Mouse (Mus musculus): ENCODE data around the gene Nphs2. TPM values are rescaled to one million over a fixed set of nuclear protein-coding genes. Genes with fewer than 3 reads are reported as not detected.

Nphs2 gene
- polyA plus RNA-seq, 1 experiment from 2014 or later: not detected

DNA sequence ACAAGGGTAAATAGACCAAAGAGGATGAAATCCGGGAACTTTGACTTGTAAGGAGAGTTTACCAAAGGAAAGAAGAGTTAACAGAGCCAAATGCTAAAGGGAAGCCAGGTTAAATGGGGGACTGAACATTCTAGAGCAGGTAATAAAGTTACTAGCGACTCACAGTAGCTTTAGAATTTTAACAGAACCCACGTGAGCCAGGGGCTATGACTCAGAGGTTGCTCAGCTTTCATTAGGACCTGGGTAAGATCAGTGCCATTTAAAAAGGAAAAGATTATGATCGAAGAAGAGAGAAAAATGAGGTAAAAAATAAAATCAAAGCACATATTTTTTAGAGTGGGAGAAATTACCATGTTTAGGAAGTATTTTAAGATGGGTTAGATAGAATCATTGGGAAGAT is 30.3 kb downstream of the Nphs2 start:
- Histone ChIP-seq H3K4me2 (ENCODE audit: low read depth) (no peak overlapping the region), H3K9me3 (ENCODE audit: control insufficient read depth, low read length) (no peaks in the 10 kb centered on the region), H3K36me3 (ENCODE audit: control insufficient read depth, insufficient read depth, low read length) (no peaks in the 10 kb centered on the region), H3K4me3 (ENCODE audit: low read depth, low read length) (no peak overlapping the region), H3K9ac (ENCODE audit: low read length) (no peak overlapping the region), H3K4me1 (ENCODE audit: control insufficient read depth, insufficient read depth, low read length) (no peaks in the 10 kb centered on the region), H3K27ac (ENCODE audit: low read depth, low read length) (no peak overlapping the region), H3K27me3 (ENCODE audit: control insufficient read depth, insufficient read depth, low read length) (no peaks in the 10 kb centered on the region)
- no peak for ATAC-seq (ENCODE audit: insufficient read depth, low FRiP score, low TSS enrichment)
- WGBS: 81% methylated on average over 4 of the region's 4 CpGs
- DNase-seq (ENCODE audit: low spot score): no peak

DNA sequence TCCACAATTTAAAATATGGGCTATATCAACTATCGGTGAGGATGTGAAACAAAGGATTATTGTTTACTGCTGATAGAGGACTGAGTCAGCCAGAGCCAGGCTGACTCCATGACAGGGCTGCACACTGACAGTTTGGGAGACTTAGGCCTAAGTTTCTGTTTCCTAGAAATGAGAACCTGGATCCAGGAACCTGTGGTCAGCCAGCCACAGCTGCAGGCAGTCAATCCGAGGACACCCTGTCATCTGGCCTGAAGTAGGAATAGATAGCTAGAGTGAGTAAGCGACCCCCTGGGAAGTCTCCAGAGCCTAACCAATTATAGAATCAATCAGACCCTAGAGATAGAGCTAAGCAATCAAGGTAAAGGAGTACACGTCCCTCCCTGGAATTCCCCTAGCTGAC is 33.9 kb downstream of the Nphs2 start:
- DNase-seq (ENCODE audit: low spot score): no peak
- Histone ChIP-seq H3K9ac (ENCODE audit: low read length) (no peak overlapping the region), H3K4me2 (ENCODE audit: low read depth) (no peak overlapping the region), H3K4me3 (ENCODE audit: low read depth, low read length) (no peak overlapping the region), H3K27me3 (ENCODE audit: control insufficient read depth, insufficient read depth, low read length) (no peaks in the 10 kb centered on the region), H3K4me1 (ENCODE audit: control insufficient read depth, insufficient read depth, low read length) (no peaks in the 10 kb centered on the region), H3K27ac (ENCODE audit: low read depth, low read length) (no peak overlapping the region), H3K9me3 (ENCODE audit: control insufficient read depth, low read length) (no peaks in the 10 kb centered on the region), H3K36me3 (ENCODE audit: control insufficient read depth, insufficient read depth, low read length) (no peaks in the 10 kb centered on the region)
- no peak for ATAC-seq (ENCODE audit: insufficient read depth, low FRiP score, low TSS enrichment)
- 72% methylated on average over 4 of the region's 4 CpGs for WGBS

DNA sequence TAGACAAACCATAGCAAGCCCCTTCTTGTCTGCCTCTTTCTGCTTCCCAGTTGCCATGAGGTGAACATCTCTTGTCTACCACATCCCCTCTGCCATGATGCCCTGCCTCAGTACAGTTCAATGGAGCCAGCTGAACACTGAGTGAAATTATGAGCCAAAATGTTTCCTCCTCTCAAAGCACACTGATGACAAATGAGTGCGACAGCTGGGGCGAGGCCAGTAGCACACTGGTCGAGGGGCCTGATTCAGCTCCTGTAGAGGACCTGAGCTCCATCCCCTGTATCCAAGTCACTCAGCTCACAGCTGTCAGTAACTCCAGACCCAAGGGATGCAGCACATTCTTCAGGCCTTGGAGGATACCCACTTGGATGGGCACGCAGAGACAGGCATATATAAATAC is 35.1 kb downstream of the Nphs2 start:
- no peak for DNase-seq (ENCODE audit: low spot score)
- Histone ChIP-seq H3K27ac (ENCODE audit: low read depth, low read length) (no peak overlapping the region), H3K4me2 (ENCODE audit: low read depth) (no peak overlapping the region), H3K4me1 (ENCODE audit: control insufficient read depth, insufficient read depth, low read length) (no peaks in the 10 kb centered on the region), H3K9me3 (ENCODE audit: control insufficient read depth, low read length) (no peaks in the 10 kb centered on the region), H3K4me3 (ENCODE audit: low read depth, low read length) (no peak overlapping the region), H3K36me3 (ENCODE audit: control insufficient read depth, insufficient read depth, low read length) (no peaks in the 10 kb centered on the region), H3K9ac (ENCODE audit: low read length) (no peak overlapping the region), H3K27me3 (ENCODE audit: control insufficient read depth, insufficient read depth, low read length) (no peaks in the 10 kb centered on the region)
- ATAC-seq (ENCODE audit: insufficient read depth, low FRiP score, low TSS enrichment): no peak
- 89% methylated on average over 4 of the region's 4 CpGs for WGBS

DNA sequence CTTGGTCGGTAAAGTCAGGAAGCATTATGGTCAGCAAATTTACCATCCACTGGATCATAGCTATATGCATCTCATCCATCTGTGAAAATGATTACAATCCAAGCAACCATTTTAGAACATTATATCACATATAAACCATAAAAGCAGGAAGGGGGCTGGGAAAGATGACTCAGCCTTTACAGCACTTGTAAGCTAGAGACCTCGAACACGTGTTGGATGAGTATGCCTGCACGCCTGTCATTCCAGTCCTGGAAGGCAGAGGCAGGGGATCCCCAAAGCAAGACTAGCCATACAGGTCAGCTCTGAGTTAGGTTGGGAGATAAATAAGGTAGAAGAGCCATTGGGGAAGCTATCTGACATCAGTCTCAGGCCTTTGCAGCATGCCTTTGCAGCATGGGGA is 38.5 kb downstream of the Nphs2 start:
- H3K36me3 ChIP-seq (ENCODE audit: control insufficient read depth, insufficient read depth, low read length): no peaks in the 10 kb centered on the region
- ATAC-seq (ENCODE audit: insufficient read depth, low FRiP score, low TSS enrichment) (no peak), DNase-seq (ENCODE audit: low spot score) (no peak)
- H3K9me3 ChIP-seq (ENCODE audit: control insufficient read depth, low read length): no peaks in the 10 kb centered on the region
- 85% methylated on average over 4 of the region's 4 CpGs for WGBS
- no peak overlapping the region for H3K9ac ChIP-seq (ENCODE audit: low read length)
- no peaks in the 10 kb centered on the region for H3K4me1 ChIP-seq (ENCODE audit: control insufficient read depth, insufficient read depth, low read length)
- H3K27me3 ChIP-seq (ENCODE audit: control insufficient read depth, insufficient read depth, low read length): no peaks in the 10 kb centered on the region
- H3K4me3 ChIP-seq (ENCODE audit: low read depth, low read length): no peak overlapping the region
- no peak overlapping the region for H3K27ac ChIP-seq (ENCODE audit: low read depth, low read length)
- H3K4me2 ChIP-seq (ENCODE audit: low read depth): no peak overlapping the region

DNA sequence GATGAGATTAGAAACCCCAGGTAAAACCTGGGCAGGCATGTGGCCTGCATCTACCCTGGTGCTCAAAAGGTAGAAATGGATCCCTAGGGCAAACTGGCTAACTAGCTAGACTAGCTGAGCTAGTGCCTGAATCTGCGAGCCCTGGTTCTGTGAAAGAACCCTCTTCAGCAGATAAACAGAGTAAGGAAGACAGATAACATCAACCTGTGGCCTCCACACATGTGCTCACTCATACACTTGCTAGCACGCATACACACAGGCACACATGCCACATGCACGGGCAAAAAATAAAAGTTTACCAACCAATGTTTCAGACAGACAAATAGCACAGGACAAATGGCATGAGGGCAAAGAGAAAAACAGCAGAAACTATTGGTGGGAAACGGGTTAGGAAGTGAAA is 39.9 kb downstream of the Nphs2 start:
- no peak for ATAC-seq (ENCODE audit: insufficient read depth, low FRiP score, low TSS enrichment)
- 88% methylated on average over 4 of the region's 4 CpGs for WGBS
- H3K36me3 ChIP-seq (ENCODE audit: control insufficient read depth, insufficient read depth, low read length): no peaks in the 10 kb centered on the region

DNA sequence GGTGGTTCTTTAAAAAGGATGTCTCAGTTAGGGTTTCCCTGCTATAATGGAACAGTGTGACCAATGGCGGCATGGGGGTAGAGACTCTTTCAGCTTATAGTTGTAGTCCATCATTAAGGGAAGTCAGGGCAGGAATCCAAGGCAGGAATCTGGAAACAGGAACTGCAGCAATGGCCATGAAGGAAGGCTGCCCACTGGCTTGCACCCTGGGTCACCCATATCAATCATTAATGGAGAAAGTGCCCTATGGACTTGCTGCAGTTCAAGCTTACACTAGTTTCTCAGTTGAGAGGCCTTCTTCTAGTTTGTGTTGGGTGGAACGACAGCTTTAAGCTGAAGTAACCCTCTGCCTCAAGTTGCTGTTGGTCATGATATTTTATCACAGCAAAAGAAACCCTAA is 41.9 kb downstream of the Nphs2 start:
- Histone ChIP-seq H3K9ac (ENCODE audit: low read length) (no peak overlapping the region), H3K27ac (ENCODE audit: low read depth, low read length) (no peak overlapping the region), H3K36me3 (ENCODE audit: control insufficient read depth, insufficient read depth, low read length) (no peaks in the 10 kb centered on the region), H3K9me3 (ENCODE audit: control insufficient read depth, low read length) (no peaks in the 10 kb centered on the region), H3K4me1 (ENCODE audit: control insufficient read depth, insufficient read depth, low read length) (no peaks in the 10 kb centered on the region), H3K4me3 (ENCODE audit: low read depth, low read length) (no peak overlapping the region), H3K27me3 (ENCODE audit: control insufficient read depth, insufficient read depth, low read length) (no peaks in the 10 kb centered on the region), H3K4me2 (ENCODE audit: low read depth) (no peak overlapping the region)
- WGBS: 95% methylated on average over 2 of the region's 2 CpGs
- DNase-seq (ENCODE audit: low spot score): no peak
- no peak for ATAC-seq (ENCODE audit: insufficient read depth, low FRiP score, low TSS enrichment)

More for the DNA sequence above, 39.9 kb downstream of the Nphs2 start:
- Histone ChIP-seq H3K4me3 (ENCODE audit: low read depth, low read length) (no peak overlapping the region), H3K4me2 (ENCODE audit: low read depth) (no peak overlapping the region), H3K27ac (ENCODE audit: low read depth, low read length) (no peak overlapping the region), H3K27me3 (ENCODE audit: control insufficient read depth, insufficient read depth, low read length) (no peaks in the 10 kb centered on the region), H3K9me3 (ENCODE audit: control insufficient read depth, low read length) (no peaks in the 10 kb centered on the region), H3K9ac (ENCODE audit: low read length) (no peak overlapping the region), H3K4me1 (ENCODE audit: control insufficient read depth, insufficient read depth, low read length) (no peaks in the 10 kb centered on the region)
- no peak for DNase-seq (ENCODE audit: low spot score)

DNA sequence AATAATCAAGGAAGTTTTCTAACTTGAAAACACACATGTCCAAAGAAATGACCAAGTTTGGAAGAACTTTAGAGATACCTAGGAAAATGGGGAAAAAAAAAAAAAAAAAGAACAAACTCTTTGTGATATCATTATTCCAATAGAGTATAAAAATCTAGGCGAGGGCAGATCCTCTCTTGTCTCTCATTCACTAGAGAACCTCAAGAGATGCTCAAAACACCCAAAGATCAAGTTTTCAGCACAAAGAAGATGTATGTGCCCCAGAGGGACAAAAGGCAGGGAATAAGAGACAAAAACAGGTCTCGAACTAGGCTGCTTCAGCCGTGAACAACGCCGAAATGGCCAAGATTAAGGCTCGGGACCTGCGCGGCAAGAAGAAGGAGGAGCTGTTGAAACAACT is 55.2 kb downstream of the Nphs2 start, which contains the start of gene Gm2000:
Gene Gm2000 (plus strand): TSS at position 301 of the 400 bp plus-strand sequence.
- Histone ChIP-seq H3K27ac (ENCODE audit: low read depth, low read length) (no peak within 1 kb of the TSS), H3K4me3 (ENCODE audit: low read depth, low read length) (no peak within 1 kb of the TSS)
- ATAC-seq (ENCODE audit: insufficient read depth, low FRiP score, low TSS enrichment): no peak

More for the DNA sequence above, 55.2 kb downstream of the Nphs2 start, which contains the start of gene Gm2000:
- Histone ChIP-seq H3K4me2 (ENCODE audit: low read depth) (no peak within 1 kb of the TSS), H3K9ac (ENCODE audit: low read length) (no peak within 1 kb of the TSS), H3K27me3 (ENCODE audit: control insufficient read depth, insufficient read depth, low read length) (no peaks in the 10 kb centered on the region), H3K9me3 (ENCODE audit: control insufficient read depth, low read length) (no peaks in the 10 kb centered on the region), H3K4me1 (ENCODE audit: control insufficient read depth, insufficient read depth, low read length) (no peaks in the 10 kb centered on the region), H3K36me3 (ENCODE audit: control insufficient read depth, insufficient read depth, low read length) (no peaks in the 10 kb centered on the region)
- no peak for DNase-seq (ENCODE audit: low spot score)
- WGBS: 95% methylated on average over 6 of the region's 8 CpGs

Other genes with a start within 250 kb of the Nphs2 start
- gene Fam163a, start 105.7 kb upstream of the Nphs2 start, polyA plus RNA-seq (2014; fragmentation: Nextera tagmentation; extraction: Ambion mirVana): 4.6 and 5.8 TPM in 2 replicates
- 0.07 TPM in 1 of 2 replicates, not detected in the other for gene Tdrd5, start 7.1 kb upstream of the Nphs2 start, polyA plus RNA-seq (2014; fragmentation: Nextera tagmentation; extraction: Ambion mirVana)
- gene Gm2000, start 55.3 kb downstream of the Nphs2 start, polyA plus RNA-seq (2014; fragmentation: Nextera tagmentation; extraction: Ambion mirVana): 835 and 853 TPM in 2 replicates
- gene Axdnd1, start 110.4 kb downstream of the Nphs2 start, polyA plus RNA-seq (2014; fragmentation: Nextera tagmentation; extraction: Ambion mirVana): not detected in 2 replicates
- gene Soat1, start 163.6 kb downstream of the Nphs2 start, polyA plus RNA-seq (2014; fragmentation: Nextera tagmentation; extraction: Ambion mirVana): 19.7 and 22.3 TPM in 2 replicates
- gene Gm10031, start 213.3 kb downstream of the Nphs2 start, polyA plus RNA-seq (2014; fragmentation: Nextera tagmentation; extraction: Ambion mirVana): 0.30 and 0.44 TPM in 2 replicates
- gene Abl2, start 248.1 kb downstream of the Nphs2 start, polyA plus RNA-seq (2014; fragmentation: Nextera tagmentation; extraction: Ambion mirVana): 6.0 TPM in 2 replicates

All from neural tube, embryonic 11.5 days (tissue).